ENCODE assay signal across 23 mouse cellular contexts in genomic region chr4:54356041-54356427, GRCm38 (mm10).
DNase-seq lines count a peak whose midpoint lies in the region; ATAC-seq lines count a peak whose summit lies in the region.
"Had no signal": no experiment of that assay in that cellular context is flagged by ENCODE, and none has a peak within 500 bp of the region (broad histone marks: within the 10 kb centered on the region; RNA-seq: fewer than 3 reads in every experiment).

No protein-coding gene starts in this region.

- DNase-seq in adrenal gland, adult 8-10 months, result peak; percentile 67
- DNase-seq in adrenal gland, adult 18-20 months (ENCODE audit: low spot score in 2 of 2), result no peak
- peak; percentile 63 for DNase-seq in 3134 (ENCODE audit: extremely low read depth, insufficient read length, low spot score)
- DNase-seq in NIH3T3 (ENCODE audit: low read depth), result peak; percentile 52
- peak; percentile 26 for DNase-seq in fibroblast of lung, adult 2 months (ENCODE audit: low read depth)
- DNase-seq: B cell, adult 2 months; cerebellum, adult 11-12 months; kidney, adult 9 months; kidney, postnatal 14 days; liver; right cerebral cortex, adult 18-20 months; right cerebral cortex, postnatal 4 days had no signal

- no peak overlapping the region for H3K9ac ChIP-seq in midbrain, embryonic 13.5 days (replicated peaks)
- H3K9ac ChIP-seq: forebrain, embryonic 12.5 days; liver, embryonic 15.5 days; midbrain, embryonic 15.5 days; neural tube, embryonic 13.5 days; stomach, embryonic 15.5 days had no signal

- H3K27ac ChIP-seq in midbrain, embryonic 13.5 days, result no peak overlapping the region
- H3K27ac ChIP-seq: forebrain, embryonic 12.5 days; hindbrain, embryonic 10.5 days; limb, embryonic 10.5 days; liver, embryonic 15.5 days; midbrain, embryonic 15.5 days; neural tube, embryonic 13.5 days; stomach, embryonic 15.5 days had no signal

- H3K36me3 ChIP-seq in midbrain, embryonic 13.5 days, result no peaks in the 10 kb centered on the region
- H3K36me3 ChIP-seq: forebrain, embryonic 12.5 days; hindbrain, embryonic 10.5 days; limb, embryonic 10.5 days; liver, embryonic 15.5 days; midbrain, embryonic 15.5 days; neural tube, embryonic 13.5 days; stomach, embryonic 15.5 days had no signal

- ATAC-seq in midbrain, embryonic 13.5 days, result no peak
- no peak for ATAC-seq in cerebellum, adult (ENCODE audit: insufficient number of reproducible peaks, low FRiP score, low TSS enrichment)
- ATAC-seq: intestine, embryonic 16.5 days; midbrain, embryonic 15.5 days had no signal

- WGBS in midbrain, embryonic 13.5 days, result 88% methylated on average over 2 of the region's 2 CpGs

- peaks cover 18% of the 10 kb centered on the region for H3K4me1 ChIP-seq in midbrain, embryonic 13.5 days (replicated peaks)
- H3K4me1 ChIP-seq: limb, embryonic 10.5 days; liver, embryonic 15.5 days; midbrain, embryonic 15.5 days; stomach, embryonic 15.5 days had no signal

- no peak overlapping the region for H3K4me2 ChIP-seq in midbrain, embryonic 13.5 days (replicated peaks)
- H3K4me2 ChIP-seq: forebrain, embryonic 12.5 days; liver, embryonic 15.5 days; midbrain, embryonic 15.5 days; neural tube, embryonic 13.5 days; stomach, embryonic 15.5 days had no signal

- H3K9me3 ChIP-seq in midbrain, embryonic 13.5 days, result no peaks in the 10 kb centered on the region
- H3K9me3 ChIP-seq: forebrain, embryonic 12.5 days; hindbrain, embryonic 10.5 days; limb, embryonic 10.5 days; liver, embryonic 15.5 days; megakaryocyte, embryonic 14.5 days; midbrain, embryonic 15.5 days; neural tube, embryonic 13.5 days; stomach, embryonic 15.5 days had no signal

- no peaks in the 10 kb centered on the region for H3K27me3 ChIP-seq in midbrain, embryonic 13.5 days
- H3K27me3 ChIP-seq: forebrain, embryonic 12.5 days; liver, embryonic 15.5 days; megakaryocyte, embryonic 14.5 days; midbrain, embryonic 15.5 days; neural tube, embryonic 13.5 days; stomach, embryonic 15.5 days had no signal

- no peak overlapping the region for H3K4me3 ChIP-seq in midbrain, embryonic 13.5 days (replicated peaks)
- H3K4me3 ChIP-seq: forebrain, embryonic 12.5 days; hindbrain, embryonic 10.5 days; limb, embryonic 10.5 days; liver, embryonic 15.5 days; megakaryocyte, embryonic 14.5 days; midbrain, embryonic 15.5 days; neural tube, embryonic 13.5 days; stomach, embryonic 15.5 days had no signal

Comparison
In these comparisons a context has a peak if more than half of its experiments do, and no peak if none do; other contexts are left out.
1. DNase-seq: peak in adrenal gland, adult 8-10 months (single experiment), 3134 (single experiment), NIH3T3 (single experiment) and fibroblast of lung, adult 2 months (single experiment); none in adrenal gland, adult 18-20 months (0 of 2).